Mouse (Mus musculus) liver, postnatal 0 days (tissue): ENCODE measurements around the gene Coa5. TPM values are rescaled to one million over a fixed set of nuclear protein-coding genes. Genes with fewer than 3 reads are reported as not detected.

Experiments used
- ATAC-seq: fragments of 200-750 bp; cut with Nextera tagmentation; 2 replicates; pipeline ENCODE4 v1.8.0; 2017; ENCODE audit warnings: mild to moderate bottlenecking, moderate library complexity
- DNase-seq: peaks from one replicate; pipeline ENCODE4 v3.0.0-alpha.2; 2016
- H3K27ac ChIP-seq: fragments of 300-500 bp; sonication (generic); 2 replicates; pipeline ENCODE4 v1.5.1; 2014; ENCODE audit warnings: antibody characterized with exemption, moderate library complexity, mild to moderate bottlenecking, low read depth
- H3K27me3 ChIP-seq: fragments of 300-500 bp; sonication (generic); 2 replicates; pipeline ENCODE4 v1.6.1; 2014; ENCODE audit warnings: low read length, control low read depth, mixed read lengths; ENCODE audit not compliant: insufficient read depth
- H3K36me3 ChIP-seq: fragments of 300-500 bp; sonication (generic); replicated peaks from 2 replicates; pipeline ENCODE4 v1.6.1; 2014; ENCODE audit warnings: mild to moderate bottlenecking, control low read depth, low read length, moderate library complexity, mixed read lengths; ENCODE audit not compliant: insufficient read depth
- H3K4me1 ChIP-seq: fragments of 300-500 bp; sonication (generic); 2 replicates; pipeline ENCODE4 v1.6.1; 2014; ENCODE audit warnings: antibody characterized with exemption, mild to moderate bottlenecking, control low read depth; ENCODE audit not compliant: insufficient read depth
- H3K4me2 ChIP-seq: fragments of 300-500 bp; sonication (generic); 2 replicates; pipeline ENCODE4 v1.6.1; 2014; ENCODE audit warnings: low read depth, mild to moderate bottlenecking, low read length, moderate library complexity, mixed read lengths
- H3K4me3 ChIP-seq: fragments of 300-500 bp; sonication (generic); 2 replicates; pipeline ENCODE4 v1.5.1; 2014; ENCODE audit warnings: low read depth, low read length
- H3K9ac ChIP-seq: fragments of 300-500 bp; sonication (generic); replicated peaks from 2 replicates; pipeline ENCODE4 v1.6.1; 2014; ENCODE audit warnings: mild to moderate bottlenecking, moderate library complexity
- H3K9me3 ChIP-seq: fragments of 300-500 bp; sonication (generic); 2 replicates; pipeline ENCODE4 v1.6.1; 2016; ENCODE audit warnings: mild to moderate bottlenecking, control low read depth, low read length, mixed read lengths
- CTCF ChIP-seq: sonication (generic); IDR thresholded peaks from 2 replicates; pipeline ENCODE4 v1.5.1; 2016; ENCODE audit warnings: antibody characterized with exemption, low read depth
- EP300 ChIP-seq: IDR thresholded peaks from 2 replicates; pipeline ENCODE4 v1.6.1; 2016; ENCODE audit warnings: antibody characterized with exemption, low read depth, mild to moderate bottlenecking
- WGBS: fragments of 180-500 bp; shearing (Covaris S2); extraction: QIAGEN DNeasy Blood & Tissue Kit; methylation state at CpG from one replicate; pipeline ENCODE4 v1.1.7; 2014; ENCODE audit not compliant: insufficient replicate concordance; 5-methylcytosine and 5-hydroxymethylcytosine counted together
- polyA plus RNA-seq: library from polyadenylated mRNA; unstranded; fragments of >200 nt; fragmentation: Nextera tagmentation; extraction: Ambion mirVana; gene quantifications from 2 replicates; pipeline ENCODE4 v1.2.1, GENCODE M21; 2015

Gene Coa5
- 19.6 and 23.0 TPM in 2 replicates for polyA plus RNA-seq

DNA sequence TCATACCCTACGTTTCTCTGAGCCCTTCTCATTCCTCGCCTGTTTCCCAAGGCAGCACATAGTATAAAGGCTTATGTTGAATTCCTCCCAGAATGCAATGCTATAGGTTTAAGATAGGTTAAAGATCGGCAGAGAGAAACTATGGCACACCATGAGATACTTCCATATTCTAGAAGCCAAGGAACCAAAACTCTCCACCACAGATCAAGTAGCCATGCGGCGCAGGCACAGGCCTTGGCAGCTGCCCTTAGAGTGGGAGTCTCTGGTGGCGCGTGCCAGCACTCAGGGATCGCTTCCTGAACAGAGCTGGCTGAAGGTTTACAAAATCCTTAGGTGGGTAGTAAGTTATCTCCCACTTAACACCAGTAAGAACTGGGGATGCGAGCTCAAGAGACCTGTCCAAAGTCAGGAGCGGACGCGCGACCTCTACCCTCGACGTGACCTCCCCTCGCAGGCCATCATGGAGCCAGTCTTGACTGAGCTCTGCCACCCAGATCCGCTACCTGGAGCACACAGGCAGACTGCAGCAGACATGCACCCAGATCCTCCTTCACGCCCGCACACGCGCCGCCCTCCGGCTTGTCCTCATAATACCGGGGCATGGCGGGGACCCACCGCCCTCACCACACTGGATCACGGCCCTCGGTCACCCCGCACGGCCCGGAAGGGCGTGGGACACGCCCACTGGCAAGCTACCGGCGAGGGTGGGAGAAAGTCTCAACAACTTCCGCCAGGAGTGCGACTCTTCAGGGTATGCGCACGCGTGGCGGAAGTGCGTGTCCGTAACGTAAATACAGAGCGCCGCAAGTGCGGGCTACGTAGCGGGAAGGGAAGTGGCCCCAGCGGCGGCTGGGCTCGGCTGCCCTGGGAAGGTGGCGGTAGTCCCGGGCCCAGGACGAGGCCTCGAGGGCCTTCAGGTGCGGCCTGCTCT lies at the start of gene Coa5, which contains the start of gene Unc50:
TSS of gene Coa5 (minus strand) at position 738 of the 931 bp plus-strand sequence.
TSS of gene Unc50 (plus strand) at position 774 of the 931 bp plus-strand sequence.
- H3K9ac ChIP-seq: peak within 1 kb of the TSS; percentile 96
- peaks cover 38% of the 10 kb centered on the region for H3K36me3 ChIP-seq
- H3K9me3 ChIP-seq: 0 out of 2 replicates have a peak, but pooled peaks cover under 1% of the 10 kb centered on the region
- DNase-seq: peak; percentile 94
- peak within 1 kb of the TSS; percentile 94 for H3K27ac ChIP-seq
- peak; percentile 97 for ATAC-seq
- no peaks in the 10 kb centered on the region for H3K27me3 ChIP-seq
- 2% methylated on average over 57 of the region's 57 CpGs for WGBS
- H3K4me3 ChIP-seq: peak within 1 kb of the TSS; percentile 92
- H3K4me2 ChIP-seq: peak within 1 kb of the TSS; percentile 81
- TF ChIP-seq EP300: no peak
- TF ChIP-seq CTCF: peak; percentile 33
- peaks cover 19% of the 10 kb centered on the region for H3K4me1 ChIP-seq

DNA sequence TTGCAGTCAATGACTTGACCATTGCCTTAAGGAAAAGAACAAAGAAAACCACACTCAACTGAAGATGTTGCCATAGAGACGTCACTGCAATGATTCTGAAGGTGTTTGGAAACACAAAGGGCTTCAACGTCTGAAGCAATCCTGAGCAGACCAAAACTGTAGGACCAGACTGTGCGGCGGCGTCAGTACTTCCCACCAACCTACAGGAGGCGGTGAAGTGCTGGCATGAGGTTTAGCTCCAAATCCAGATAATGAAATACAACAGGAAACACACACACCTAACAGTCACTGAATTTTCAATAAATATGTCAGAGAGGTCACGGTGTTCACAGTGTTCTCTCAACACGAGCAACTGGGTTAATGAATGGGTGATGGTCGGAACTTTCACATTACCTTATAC lies 49.2 kb upstream of the Coa5 start:
- WGBS: 39% methylated on average over 9 of the region's 9 CpGs
- Histone ChIP-seq H3K9ac (no peak overlapping the region; the same call in 1 of the 2 replicates), H3K27ac (peak overlapping the region; percentile 74), H3K9me3 (no peaks in the 10 kb centered on the region), H3K36me3 (no peaks in the 10 kb centered on the region), H3K27me3 (no peaks in the 10 kb centered on the region), H3K4me3 (peak overlapping the region; percentile 41; the same call in 1 of the 2 replicates), H3K4me2 (peak overlapping the region; percentile 68), H3K4me1 (peaks cover 30% of the 10 kb centered on the region)
- ATAC-seq (peak; percentile 74), DNase-seq (peak; percentile 72)
- peak; percentile 34; the same call in 1 of the 2 replicates for TF ChIP-seq EP300
- peak; percentile 82 for TF ChIP-seq CTCF

DNA sequence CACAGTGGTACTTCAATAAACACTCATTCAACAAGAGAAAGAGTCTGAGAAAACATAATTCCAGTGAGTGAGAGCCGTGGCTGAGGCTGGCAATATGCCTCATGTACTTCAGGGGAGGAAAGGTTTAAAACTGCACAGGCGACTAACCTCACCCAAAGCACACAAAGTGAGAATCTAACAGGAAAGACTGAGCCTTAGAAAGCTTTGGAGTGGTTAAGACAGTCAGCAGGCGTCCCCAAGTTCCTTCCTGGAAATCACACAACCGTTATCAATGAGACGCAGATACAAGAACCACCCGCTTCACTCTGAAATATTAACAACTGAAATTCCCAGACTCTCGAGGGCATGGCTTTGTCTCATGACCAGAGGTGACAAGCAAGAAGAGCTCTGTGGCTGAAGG lies 48.5 kb upstream of the Coa5 start:
- H3K9me3 ChIP-seq: no peaks in the 10 kb centered on the region
- H3K27ac ChIP-seq: peak overlapping the region; percentile 74
- ATAC-seq: peak; percentile 81
- H3K4me1 ChIP-seq: peaks cover 30% of the 10 kb centered on the region
- no peaks in the 10 kb centered on the region for H3K27me3 ChIP-seq
- WGBS: 18% methylated on average over 7 of the region's 7 CpGs
- no peaks in the 10 kb centered on the region for H3K36me3 ChIP-seq
- DNase-seq: no peak
- H3K4me2 ChIP-seq: peak overlapping the region; percentile 68
- H3K4me3 ChIP-seq: peak overlapping the region; percentile 41
- peak overlapping the region; percentile 50 for H3K9ac ChIP-seq
- TF ChIP-seq EP300: peak; percentile 81
- TF ChIP-seq CTCF: 0 out of 2 replicates have a peak, but pooled peaks have one; percentile 3

DNA sequence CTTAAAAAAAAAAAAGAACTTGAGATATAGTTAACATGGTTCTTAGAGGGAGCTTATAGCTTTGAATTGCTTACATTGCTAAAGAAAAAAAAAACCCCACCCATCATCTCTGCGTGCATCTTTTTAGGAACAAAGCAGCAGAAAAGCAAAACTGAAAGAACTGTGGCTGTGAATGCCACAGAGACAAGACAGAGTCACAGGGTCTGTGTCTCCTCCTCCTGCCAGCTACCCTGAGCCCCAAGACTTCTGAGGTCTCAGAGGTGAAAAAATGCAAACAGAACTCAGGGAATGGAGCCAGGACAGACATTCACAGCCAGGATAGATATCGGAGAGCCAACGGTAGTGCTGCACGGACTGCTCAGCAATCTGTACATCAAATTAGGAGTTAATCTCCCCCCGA lies 48.0 kb upstream of the Coa5 start:
- Histone ChIP-seq H3K27me3 (no peaks in the 10 kb centered on the region), H3K4me1 (peaks cover 33% of the 10 kb centered on the region), H3K36me3 (no peaks in the 10 kb centered on the region), H3K4me3 (peak overlapping the region; percentile 41), H3K9ac (peak overlapping the region; percentile 50), H3K9me3 (no peaks in the 10 kb centered on the region), H3K4me2 (peak overlapping the region; percentile 68), H3K27ac (peak overlapping the region; percentile 74)
- DNase-seq: no peak
- no peak for TF ChIP-seq EP300
- TF ChIP-seq CTCF: no peak
- WGBS: 32% methylated on average over 5 of the region's 5 CpGs
- peak; percentile 21 for ATAC-seq

DNA sequence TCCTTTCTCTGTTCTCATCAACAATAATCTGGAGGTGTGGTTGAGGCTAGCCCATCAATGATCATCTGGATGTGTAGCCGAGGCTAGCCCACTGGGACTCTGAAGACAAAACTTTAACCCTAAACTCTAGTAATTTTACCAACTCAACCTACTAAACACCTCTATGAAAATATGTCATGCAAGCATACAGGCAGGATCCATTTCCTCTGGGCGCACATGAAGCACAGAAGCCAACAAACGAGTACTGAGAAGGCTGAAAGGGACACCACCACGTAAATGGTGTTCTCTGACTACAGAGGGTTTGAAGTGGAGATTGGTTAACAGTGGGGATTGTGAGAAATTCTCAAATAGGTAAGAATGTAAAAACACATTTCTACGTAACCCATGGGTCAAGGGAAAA lies 47.3 kb upstream of the Coa5 start:
- no peak for DNase-seq
- H3K4me1 ChIP-seq: peaks cover 33% of the 10 kb centered on the region

DNA sequence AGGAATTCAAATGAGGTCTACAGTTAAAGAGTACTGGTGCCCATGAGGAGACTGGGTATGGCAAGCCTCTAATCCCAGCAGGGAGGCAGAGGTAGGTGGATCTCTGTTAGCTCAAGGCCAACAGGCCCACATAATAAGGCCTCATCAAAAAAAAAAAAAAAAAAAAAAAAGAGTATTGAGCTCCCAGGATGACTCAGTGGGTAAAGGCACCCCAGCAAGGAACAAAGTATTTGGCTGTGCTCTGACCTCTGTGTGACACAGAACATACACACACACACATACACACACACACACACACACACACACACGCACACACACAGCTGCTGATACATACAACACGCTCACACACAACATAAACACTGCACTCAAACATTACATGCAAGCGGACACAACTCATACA lies 45.4 kb upstream of the Coa5 start:
- DNase-seq: no peak
- no peaks in the 10 kb centered on the region for H3K27me3 ChIP-seq
- H3K4me2 ChIP-seq: no peak overlapping the region
- WGBS: 84% methylated on average over 3 of the region's 3 CpGs
- peaks cover 27% of the 10 kb centered on the region for H3K4me1 ChIP-seq
- H3K36me3 ChIP-seq: no peaks in the 10 kb centered on the region
- H3K9ac ChIP-seq: no peak overlapping the region
- H3K9me3 ChIP-seq: no peaks in the 10 kb centered on the region
- TF ChIP-seq EP300 (no peak), CTCF (no peak)
- no peak overlapping the region for H3K4me3 ChIP-seq
- H3K27ac ChIP-seq: peak overlapping the region; percentile 37; the same call in 1 of the 2 replicates
- no peak for ATAC-seq

More for the DNA sequence above, 47.3 kb upstream of the Coa5 start:
- TF ChIP-seq CTCF: no peak
- no peak for TF ChIP-seq EP300
- Histone ChIP-seq H3K4me3 (peak overlapping the region; percentile 41; the same call in 1 of the 2 replicates), H3K9me3 (no peaks in the 10 kb centered on the region), H3K27me3 (no peaks in the 10 kb centered on the region), H3K36me3 (no peaks in the 10 kb centered on the region), H3K27ac (0 out of 2 replicates have a peak overlapping the region, but pooled peaks have one; percentile 74), H3K4me2 (peak overlapping the region; percentile 68), H3K9ac (peak overlapping the region; percentile 50; the same call in 1 of the 2 replicates)
- no peak for ATAC-seq
- WGBS: 77% methylated on average over 5 of the region's 5 CpGs
